Mouse (Mus musculus): Measurements from ENCODE around the gene Slc38a9.

The Slc38a9 gene

DNA sequence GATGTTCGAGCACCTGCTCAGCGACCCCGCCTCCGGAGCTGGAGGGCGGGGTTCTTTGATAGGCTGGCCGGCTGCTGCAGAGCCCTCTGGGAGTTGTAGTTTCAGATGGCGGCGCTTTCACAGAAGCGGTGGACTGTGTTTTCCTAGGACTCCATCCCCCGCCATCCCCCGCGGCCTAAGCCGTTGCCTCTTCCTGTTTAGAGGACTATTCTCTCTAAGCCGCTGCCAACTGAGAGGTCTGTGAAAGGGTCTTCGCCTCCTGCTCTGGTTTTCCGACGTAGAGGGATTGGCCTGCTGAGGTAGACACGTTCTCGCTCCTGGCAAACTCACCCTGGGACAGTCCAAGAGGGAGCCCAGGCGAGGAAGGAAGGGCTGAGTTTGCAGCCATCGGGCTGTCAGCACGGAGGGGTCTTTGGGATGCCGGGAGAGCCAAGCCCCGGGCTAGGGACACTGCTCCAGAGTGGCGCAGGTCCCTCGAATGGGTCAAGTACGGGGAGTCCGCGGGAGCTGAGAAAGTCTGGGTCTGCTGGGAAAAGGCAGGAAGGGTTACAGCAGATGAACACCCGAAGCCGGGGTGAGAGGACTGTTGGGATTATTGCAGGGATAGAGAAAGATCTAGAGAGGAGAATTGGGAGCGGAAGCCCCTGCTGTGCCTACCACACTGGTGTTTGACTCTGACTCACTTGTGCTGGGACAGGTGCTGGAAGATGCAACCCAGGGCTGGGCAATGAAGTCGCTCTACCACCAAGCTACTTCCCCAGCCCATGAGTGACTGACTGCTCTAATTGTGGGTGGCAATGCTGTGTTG is at the start of gene Slc38a9:
Slc38a9 (plus strand) TSS at position 178 of the 808 bp plus-strand sequence.
- DNase-seq (ENCODE audit: low read depth, low spot score), result peak; percentile 94

DNA sequence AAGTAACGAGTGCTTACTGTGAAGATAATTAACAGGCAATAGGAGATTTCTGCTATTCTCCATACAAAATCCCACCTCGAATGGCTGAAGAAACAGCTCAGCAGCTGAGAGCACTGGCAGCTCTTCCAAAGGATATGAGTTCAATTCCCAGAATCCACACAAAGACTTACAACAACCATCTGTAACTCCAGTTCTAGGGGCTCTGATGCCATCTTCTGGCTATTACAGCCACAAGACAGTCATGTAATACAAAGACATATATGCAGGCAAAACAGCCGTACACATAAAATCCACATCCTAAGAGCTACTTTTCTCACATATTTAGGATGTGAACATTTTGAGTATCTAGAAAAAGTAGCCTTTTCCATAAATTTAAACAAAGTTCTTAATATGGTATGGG is 39.0 kb upstream of the Slc38a9 start:
- DNase-seq (ENCODE audit: low read depth, low spot score), result peak; percentile 36

DNA sequence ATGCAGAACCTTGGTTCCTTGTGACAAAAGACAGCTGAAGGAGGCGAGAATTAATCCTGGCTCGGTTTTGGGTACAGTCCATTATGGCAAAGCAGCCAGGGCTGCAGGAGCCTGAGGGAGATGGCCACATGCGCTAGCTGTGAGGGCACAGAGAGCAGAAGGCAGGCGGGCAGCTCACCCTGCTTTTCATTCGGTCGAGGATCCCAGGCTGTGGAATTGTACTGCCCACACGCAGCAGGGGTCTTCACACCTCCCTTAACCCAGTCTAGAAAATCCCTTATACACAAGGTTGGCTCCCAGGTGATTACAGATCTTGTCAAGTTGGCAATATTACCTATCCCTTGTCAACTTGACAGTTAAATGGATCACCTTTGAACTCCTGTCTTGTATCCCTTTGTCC is 36.9 kb upstream of the Slc38a9 start:
- no peak for DNase-seq (ENCODE audit: low read depth, low spot score)

DNA sequence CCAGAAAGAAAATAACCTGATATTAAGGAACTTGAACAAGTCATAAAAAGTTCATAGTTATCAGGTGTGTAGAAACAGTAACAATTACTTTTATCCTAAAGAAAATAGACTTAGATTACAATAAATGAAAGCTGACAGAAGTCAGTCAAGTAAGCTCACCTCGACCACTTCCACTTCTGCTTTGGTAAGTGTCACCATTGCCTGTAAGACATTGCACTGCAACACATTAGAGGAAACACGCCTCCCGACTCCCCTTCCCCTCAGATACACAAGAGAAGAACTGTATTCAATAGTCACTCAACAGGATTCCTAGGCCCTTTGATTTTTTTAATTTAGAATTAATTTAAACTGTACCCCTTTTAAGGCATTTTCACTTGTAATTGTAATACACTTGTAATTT is 35.9 kb upstream of the Slc38a9 start:
- no peak for DNase-seq (ENCODE audit: low read depth, low spot score)

DNA sequence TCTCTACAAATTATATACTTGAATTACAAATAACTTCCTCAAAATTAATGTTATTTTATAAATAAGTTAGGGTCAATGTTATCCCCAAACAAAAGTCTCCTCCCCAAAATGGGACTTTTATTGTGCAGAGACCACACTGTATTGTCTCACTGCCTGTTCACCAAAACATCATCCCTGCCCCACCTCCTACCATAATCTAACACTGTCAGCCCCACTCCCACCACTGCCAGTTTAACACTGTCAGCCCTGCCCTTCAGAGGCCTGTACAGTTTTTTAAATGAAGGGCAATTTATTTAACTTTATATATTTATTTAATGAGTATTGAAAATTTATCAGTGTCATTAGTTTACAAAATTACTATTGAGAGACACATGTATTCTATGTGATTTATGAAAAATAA is 35.0 kb upstream of the Slc38a9 start:
- no peak for DNase-seq (ENCODE audit: low read depth, low spot score)

DNA sequence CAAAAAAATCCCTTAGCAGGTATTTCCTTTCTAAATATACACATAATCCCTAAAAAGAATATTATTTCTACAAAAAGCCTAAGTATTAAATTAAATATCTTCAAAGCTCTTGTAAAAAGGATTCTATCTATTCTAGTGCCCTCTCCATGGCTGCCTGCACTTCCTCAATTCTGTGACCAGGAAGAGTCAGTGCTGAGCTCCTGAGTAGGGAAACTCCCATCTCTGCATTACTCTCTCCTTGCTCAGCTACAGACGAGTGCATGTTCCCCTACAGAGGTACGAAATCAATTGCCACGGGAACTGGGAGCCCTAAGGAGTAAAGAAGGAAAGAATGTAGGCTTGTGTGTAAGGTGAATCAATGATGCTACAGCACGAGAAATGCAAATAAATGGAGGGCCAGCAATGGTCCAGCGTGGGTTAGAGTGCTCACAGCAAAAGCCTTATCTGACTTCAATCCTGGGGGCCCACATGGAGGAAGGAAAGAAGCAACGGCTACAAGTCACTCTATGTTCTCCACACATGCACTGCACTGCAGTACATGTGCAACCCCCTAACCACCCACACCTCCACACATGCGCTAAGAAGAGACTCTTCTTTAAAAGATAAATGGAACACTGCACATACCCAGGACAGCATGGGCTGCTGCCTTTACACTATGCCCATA is 25.2 kb upstream of the Slc38a9 start:
- DNase-seq (ENCODE audit: low read depth, low spot score), result no peak

DNA sequence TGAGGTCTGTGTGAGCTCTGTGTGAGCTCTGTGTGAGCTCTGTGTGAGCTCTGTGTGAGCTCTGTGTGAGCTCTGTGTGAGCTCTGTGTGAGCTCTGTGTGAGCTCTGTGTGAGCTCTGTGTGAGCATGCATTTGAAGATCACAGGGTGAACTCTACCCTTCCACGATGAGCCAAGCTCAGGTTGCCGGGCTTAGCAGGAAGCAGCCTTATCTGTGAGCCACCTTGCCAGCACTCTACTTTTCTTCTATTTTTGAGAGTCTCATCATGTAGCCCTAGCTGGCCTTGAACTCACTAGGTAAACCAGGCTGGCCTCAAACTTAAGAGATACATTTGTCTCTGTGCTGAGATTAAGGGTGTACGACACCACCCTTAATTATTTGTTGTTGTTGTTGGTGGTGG is 24.1 kb upstream of the Slc38a9 start:
- no peak for DNase-seq (ENCODE audit: low read depth, low spot score)

DNA sequence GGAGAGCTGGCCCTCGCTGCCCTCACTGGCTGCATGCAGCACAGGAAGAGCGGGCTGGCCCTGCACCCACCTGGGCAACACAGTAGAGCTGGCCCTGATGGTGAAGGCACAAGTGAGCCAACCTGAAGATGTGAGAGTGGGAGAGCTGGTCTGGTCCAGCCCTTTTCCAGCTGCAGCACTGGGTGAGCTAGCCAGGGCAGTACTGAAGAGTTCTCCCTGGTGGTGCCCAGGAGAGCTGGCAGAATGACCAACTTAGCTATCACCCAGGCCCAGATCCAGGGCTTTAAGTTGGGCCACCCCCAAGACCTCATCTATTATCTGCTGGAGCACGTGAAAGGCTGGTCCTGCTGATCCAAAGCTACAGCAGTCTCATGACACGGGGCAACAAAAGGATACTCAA is 21.4 kb upstream of the Slc38a9 start:
- no peak for DNase-seq (ENCODE audit: low read depth, low spot score)

DNA sequence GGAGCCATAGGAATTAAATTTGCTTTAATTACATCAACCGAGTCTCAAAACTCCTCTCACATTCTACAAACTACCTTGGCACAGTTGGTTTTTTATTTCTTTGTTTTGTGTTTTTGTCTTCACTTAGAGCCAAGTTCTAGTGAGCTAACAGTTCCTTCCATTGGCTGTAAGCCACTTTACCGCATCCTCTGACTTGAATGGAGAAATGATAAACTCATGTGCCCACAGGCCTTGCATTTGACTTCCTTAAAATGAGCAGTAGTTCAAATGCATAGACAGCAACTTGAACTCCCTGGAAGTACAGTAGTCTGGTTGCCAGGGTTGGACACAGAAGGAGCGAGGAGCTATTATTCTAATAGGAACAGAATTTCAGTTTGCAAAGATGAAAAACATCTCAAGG is 17.7 kb upstream of the Slc38a9 start:
- no peak for DNase-seq (ENCODE audit: low read depth, low spot score)

DNA sequence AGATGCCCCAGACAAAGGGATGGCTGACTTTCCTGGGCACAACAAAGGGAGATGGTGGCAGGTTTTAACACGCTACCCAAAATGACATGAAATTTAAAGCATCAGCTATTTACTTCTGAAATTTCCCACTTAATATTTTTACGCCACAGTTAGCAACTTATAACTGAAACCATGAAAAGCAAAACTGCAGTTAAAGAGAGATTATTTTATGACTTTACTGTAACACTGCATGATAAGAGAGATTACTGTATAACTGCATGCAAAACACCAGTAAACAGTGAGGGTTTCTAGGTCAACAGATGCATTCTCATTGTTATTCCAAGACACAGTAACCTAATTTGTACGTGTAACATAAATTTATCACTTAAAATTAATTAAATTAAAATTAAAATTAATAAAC is 15.6 kb upstream of the Slc38a9 start:
- DNase-seq (ENCODE audit: low read depth, low spot score), result no peak

DNA sequence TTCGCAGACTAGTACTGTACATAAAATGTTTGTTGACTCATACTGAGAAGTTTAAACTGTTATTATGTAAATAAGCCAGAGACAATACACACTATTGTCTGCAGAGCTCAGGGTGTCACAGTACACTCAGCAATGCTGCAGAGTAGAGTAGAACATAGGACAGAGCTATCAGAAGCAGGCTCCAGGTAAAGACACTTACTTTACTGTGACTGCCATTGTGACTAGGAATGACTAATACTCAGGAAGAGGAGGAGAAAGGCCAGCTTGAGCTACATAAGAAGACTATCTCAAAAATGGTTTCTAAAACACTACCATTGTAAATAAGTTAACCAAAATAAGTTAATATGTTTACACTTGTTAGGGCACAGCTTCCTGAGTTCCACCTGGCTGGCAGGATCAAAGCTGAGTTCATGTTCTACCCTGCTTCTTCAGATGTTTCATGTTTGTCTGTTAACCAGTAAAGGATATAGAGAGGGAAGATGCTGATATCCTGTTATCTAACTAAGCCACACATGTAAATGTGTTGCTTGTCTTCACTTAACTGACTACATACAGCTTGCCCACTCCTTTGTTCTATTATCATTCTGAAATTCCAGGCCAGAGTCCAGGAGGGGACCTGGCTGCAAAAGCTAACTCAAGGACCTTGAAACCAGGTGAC is 14.9 kb upstream of the Slc38a9 start:
- no peak for DNase-seq (ENCODE audit: low read depth, low spot score)

DNA sequence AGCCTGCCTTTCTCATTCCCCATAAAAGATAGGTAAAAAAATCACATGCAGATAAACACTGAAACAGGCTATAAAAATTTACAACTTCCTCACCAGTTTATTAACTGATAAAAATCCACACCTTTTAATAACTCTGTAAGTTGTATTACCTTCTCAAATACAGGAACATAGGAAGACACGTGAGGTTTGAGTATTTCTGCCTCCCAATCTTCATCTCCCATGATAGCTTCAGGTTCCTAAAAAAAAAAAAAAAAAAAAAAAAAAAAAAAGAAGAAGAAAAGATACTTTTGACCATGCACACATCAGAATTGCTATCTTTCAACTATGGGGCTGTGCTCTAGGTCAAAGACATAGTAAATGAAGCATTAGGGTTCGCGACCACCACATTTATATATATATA is 9.4 kb upstream of the Slc38a9 start:
- DNase-seq (ENCODE audit: low read depth, low spot score), result no peak

DNA sequence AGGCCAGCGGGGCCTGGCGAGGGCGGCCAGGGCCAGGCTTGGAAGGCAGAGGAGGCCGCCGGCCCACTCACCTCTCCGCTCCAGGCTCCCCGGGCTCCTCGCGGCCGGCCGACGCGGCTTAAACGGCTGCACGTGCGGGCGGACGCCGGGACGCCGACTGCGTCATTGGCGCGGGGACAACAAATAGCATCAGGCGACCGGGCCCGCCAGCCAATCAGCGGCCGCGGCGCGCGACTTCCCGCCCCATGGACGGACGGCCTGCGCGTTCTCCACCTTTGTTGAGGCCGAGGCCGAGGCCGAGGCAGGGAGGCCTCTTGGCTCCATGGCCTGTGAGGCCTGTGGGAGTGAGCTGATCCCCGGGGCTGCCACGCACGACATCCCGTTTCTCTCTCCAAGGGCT is 8.3 kb upstream of the Slc38a9 start, which contains the start of gene Ddx4:
Ddx4 (minus strand) TSS at position 271 of the 400 bp plus-strand sequence.
- DNase-seq (ENCODE audit: low read depth, low spot score), result no peak

DNA sequence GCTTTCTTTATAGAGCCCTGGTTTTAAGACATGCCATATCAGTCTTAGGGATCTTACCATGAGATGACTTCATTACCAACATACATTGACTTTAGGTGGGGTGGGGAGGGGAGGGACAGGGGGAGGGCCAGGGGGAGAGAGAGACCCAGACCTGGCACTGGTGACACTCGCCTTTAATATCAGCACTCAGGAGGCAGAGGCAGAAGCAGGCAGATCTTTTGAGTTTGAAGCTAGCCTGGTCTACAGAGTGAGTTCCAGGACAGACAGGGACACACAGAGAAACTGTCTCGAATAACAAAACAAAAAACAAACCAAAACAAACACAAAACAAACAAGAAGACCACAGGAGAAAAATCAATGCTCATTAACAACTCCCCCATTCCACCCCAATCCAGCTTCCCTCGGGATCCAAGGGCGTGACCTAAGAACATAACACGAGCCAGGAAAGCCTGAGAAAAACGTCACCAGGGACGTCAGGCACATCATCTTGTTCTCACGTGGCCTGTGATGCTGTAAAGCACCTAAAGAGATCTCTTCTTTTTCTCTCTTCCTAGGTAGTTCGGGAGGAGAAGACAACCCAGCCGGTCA is 471 bp upstream of the Slc38a9 start:
- DNase-seq (ENCODE audit: low read depth, low spot score), result no peak

DNA sequence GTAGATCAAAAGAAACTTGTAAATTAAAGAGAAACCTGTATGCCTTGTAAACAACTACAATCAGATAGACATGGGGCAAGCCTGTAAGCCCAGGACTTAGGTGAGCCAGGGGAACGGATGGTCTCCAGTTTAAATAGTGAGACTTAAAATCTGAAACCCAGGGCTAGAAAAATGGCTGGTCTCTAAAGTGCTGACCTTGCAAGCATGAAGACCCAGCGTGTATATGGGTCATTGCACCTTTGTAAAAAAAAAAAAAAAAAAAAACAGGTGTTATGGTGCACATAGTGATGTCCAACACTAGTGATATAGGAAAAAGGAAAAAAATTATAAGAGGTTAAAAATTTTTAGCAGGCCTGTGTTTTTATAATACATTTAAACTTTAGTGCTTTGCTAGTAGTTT is 1.1 kb downstream of the Slc38a9 start:
- no peak for DNase-seq (ENCODE audit: low read depth, low spot score)

DNA sequence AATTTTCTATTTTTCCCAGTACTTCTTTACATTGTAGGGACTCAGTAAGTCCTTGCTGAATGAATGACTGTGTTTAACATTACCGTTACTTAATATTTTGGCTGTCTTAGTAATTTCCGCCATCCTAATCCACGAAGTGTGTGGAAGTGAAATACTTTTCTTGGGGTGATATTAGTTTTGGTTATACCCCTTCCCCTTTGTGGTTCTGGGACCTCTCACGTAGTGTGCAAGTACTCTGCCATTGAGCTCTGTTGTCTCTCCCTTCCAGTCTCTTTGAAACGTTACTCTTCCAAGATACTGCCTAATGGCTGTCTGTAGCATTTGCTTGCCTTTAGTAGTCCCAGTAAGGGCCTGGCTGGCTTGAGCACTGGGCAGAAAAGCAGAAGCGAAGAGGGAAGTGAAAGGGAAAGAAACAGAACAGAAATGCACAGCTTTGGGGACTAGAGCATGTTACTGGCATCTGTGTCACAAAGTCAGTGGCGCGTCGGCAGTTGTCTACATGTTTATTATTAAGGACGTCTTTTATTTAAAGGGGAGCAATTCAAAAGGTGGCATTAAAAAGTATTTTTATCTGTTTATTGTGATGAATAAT is 6.0 kb downstream of the Slc38a9 start:
- DNase-seq (ENCODE audit: low read depth, low spot score), result no peak

DNA sequence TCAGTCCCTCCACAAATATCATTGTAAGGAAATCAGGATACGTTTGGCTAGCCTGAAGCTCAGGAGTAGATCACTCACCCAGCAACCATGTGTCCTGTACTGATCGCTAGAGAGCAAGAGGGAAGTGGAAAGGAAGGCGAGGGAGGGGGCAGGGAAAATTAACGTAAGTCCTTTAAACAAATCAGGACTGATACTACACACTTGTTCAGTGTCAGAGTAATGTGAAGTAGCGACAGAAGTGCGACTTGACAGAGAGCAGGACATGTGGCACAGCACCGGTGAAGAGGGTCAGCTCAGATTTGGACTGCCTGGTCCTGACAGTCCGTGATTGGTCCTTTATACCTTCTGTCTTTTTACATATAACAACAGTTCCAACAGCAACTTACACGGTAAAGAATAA is 6.7 kb downstream of the Slc38a9 start:
- no peak for DNase-seq (ENCODE audit: low read depth, low spot score)

DNA sequence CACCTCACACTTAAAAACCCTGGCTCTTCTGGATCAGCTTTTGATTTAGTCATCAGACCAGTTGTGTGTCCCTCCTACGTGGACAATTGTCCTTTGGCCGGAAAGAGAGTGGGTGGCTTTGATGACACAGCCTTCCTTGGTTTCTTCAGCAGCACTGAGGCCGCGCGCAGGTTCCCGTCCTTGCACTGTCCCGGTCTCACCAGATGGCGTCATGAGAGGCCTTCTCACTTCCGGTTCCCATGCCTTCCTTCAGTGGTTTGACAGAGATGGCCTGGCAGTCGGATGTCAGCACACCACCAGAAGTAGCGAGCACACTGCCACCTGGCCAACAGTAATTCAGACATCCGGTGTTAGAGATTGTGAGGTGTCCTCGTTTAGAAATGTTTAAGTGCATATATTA is 11.2 kb downstream of the Slc38a9 start:
- DNase-seq (ENCODE audit: low read depth, low spot score), result no peak

DNA sequence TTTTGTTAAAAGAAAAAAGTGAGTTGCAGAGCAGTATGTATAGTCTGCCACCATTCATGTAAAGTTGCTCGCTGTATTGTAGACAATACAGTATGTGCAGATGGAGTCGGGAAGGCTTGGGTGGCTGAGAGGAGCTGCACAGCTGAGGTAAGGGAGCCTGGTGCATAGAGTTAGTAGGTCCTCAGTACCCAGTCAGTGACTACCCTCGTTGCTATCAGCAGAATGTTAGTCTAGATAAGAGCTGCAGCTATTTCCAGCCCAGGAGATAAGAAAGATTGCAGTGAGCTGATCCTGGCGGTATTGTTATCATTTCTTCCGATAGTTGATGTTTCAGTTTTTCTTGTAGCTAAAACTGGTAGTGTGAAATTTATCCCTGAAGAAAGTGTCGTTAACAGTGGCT is 12.2 kb downstream of the Slc38a9 start:
- no peak for DNase-seq (ENCODE audit: low read depth, low spot score)

DNA sequence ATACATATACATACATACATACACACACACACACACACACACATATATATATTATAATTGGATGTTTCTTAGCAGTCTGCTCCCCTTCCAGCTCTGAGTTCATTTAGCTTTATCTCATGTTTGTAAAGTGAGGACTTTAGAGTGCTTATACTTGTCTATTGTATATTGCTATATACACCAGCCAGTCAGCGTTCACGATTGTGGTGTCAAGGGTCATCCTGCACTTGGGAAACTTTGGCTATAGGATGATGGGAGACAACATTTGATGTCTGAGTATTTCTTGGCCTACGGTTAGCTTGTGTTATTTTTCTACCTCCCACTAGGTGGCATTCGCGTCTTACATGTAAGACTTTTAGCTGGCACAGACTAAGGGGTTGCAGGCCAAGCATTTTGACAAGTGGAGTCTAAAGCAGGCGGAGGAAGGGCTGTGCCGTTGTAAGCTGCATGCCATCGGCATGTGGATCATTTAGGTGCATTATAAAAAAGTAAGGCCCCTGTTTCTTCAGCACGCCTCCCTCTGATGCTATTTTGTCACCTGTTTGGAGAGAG is 13.4 kb downstream of the Slc38a9 start:
- DNase-seq (ENCODE audit: low read depth, low spot score), result peak; percentile 86

DNA sequence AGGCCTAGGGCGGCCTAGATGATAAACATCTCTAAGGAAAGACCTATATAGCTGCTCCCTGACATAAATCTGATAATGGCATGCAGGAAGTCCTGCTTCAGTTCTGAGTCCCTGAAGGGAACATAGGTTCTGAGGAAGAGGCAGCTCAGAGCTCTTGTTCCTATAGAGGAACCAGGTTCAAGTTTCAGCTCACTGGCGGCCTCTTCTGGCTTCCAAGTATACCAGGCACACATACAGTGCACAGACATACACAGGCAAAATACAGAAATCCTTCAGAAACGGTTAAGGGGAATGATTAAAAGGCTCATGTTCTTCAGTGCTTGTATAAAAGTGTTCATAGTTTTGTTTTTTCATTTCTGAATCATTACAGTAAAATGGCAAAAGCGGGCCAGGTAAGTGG is 17.6 kb downstream of the Slc38a9 start:
- peak; percentile 45 for DNase-seq (ENCODE audit: low read depth, low spot score)

DNA sequence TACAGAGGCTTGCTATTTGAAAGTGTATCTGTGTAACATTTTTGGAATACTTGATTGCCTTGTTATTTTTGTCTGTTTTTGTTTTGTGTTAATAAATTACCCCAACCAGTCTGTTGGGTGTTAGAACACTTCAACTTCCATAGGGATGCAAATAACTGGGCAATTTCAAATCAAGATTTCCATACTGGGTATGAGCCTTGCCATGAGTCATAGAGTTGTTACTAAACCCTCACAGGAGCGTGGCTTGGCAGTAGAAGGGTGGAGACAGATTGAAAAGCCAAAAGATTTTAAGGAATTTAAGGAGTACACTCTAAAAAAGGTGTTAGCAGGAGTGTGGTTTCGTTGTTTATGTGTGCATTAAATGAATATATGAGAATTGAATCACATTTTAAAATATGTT is 22.8 kb downstream of the Slc38a9 start:
- peak; percentile 74 for DNase-seq (ENCODE audit: low read depth, low spot score)
